16 mouse cellular contexts compared by ENCODE assay signal in the genomic region with DNA sequence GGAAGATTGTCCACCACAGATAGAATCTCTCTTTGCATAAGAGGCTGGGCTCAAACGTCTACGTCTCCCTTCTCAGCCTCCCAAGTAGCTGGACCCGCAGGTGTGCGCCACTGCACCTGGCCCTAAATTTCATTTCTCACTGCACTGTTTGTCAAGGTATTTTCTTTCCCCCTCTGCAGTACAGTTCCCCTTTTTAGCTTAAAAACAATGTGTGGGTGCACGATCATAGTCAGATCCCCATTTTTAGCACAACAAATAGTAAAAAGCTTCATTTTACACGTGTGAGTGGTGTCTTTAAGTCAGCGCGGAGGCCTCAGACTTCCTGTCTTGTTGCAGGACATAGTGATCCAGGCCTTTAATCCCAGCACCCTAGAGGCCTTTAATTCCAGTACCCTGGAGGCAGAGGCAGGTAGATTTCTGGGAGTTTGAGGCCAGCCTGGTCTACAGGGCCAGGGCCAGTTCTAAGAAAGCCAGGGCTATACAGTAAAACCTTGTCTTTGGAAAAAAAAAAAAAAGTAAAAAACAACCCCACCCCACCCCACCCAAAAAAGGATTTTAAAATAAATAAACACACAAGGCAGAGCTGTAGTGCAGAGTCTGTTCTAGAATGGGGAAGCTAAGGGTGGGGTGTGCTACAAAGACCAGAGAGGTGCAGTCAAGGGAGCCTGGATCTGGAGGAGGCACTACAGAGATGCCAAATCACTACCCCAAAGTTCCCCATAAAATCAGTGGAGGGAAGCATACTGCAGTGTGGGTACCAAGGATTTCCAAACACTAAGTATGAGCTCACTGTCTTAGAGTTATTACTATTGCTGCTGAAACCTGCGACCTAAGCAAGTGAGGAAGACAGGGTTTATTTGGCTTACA.
"Had no signal": no experiment of that assay in that cellular context is flagged by ENCODE, and none has a peak within 500 bp of the region (broad histone marks: within the 10 kb centered on the region; RNA-seq: fewer than 3 reads in every experiment).

No protein-coding gene starts in this region.

- ATAC-seq: inflammation-experienced regulatory T-cells, adult 6 months; midbrain, embryonic 16.5 days had no signal

- DNase-seq: kidney, adult 11 months; kidney, adult 9 months; kidney, postnatal 36 days; layer of hippocampus, adult 9-11 months; layer of hippocampus, postnatal 36 days; liver, embryonic 13.5 days; lung, adult 18-20 months; right cerebral cortex, postnatal 14 days had no signal

- H3K9ac ChIP-seq: limb, embryonic 15.5 days; liver, embryonic 13.5 days; midbrain, embryonic 12.5 days; neural tube, embryonic 15.5 days had no signal

- H3K27ac ChIP-seq: kidney, postnatal 0 days; limb, embryonic 15.5 days; liver, embryonic 13.5 days; midbrain, embryonic 12.5 days; neural tube, embryonic 15.5 days; stomach, postnatal 0 days had no signal

- H3K4me2 ChIP-seq: limb, embryonic 15.5 days; liver, embryonic 13.5 days; midbrain, embryonic 12.5 days; neural tube, embryonic 15.5 days had no signal

- H3K9me3 ChIP-seq: limb, embryonic 15.5 days; liver, embryonic 13.5 days; midbrain, embryonic 12.5 days; neural tube, embryonic 15.5 days had no signal

- H3K4me3 ChIP-seq: limb, embryonic 15.5 days; liver, embryonic 13.5 days; midbrain, embryonic 12.5 days; myocyte; neural tube, embryonic 15.5 days had no signal

- H3K27me3 ChIP-seq: limb, embryonic 15.5 days; liver, embryonic 13.5 days; midbrain, embryonic 12.5 days; neural tube, embryonic 15.5 days had no signal

- H3K36me3 ChIP-seq: limb, embryonic 15.5 days; liver, embryonic 13.5 days; midbrain, embryonic 12.5 days; neural tube, embryonic 15.5 days had no signal
